Mouse (Mus musculus) common myeloid progenitor, adult 5-6 weeks (primary cell): ENCODE measurements at regions not wholly inside any gene's neighbourhood (a gene's known extent, or its start where the extent isn't known, plus 50 kb on each side); places are given as distances from the start of the nearest gene placed in this dataset.

Experiments
- ATAC-seq: replicated peaks from 2 replicates; pipeline ENCODE4 v1.8.0; 2016; ENCODE audit warnings: low read depth, mild to moderate bottlenecking, moderate TSS enrichment, inconsistent platforms; ENCODE audit not compliant: poor library complexity, severe bottlenecking

DNA sequence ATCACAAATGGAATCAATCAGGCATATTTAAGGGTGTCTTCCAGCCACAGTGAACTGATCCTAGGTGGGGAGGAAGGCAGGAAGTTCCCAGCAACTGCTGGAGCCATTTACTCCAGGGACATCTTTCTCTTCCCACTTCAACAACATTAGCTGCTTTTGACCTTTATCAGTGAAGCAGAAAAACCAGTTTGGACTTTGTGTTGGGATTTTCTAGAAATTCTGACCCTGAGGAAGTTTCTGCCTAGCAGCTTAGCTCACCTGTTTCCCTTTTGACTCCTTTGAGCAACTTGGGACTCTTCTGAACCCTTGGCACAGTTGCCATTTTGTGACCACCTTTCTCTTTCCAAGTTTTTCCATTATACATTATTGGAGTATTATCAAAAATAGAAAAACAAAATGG is 1403.9 kb upstream of the Lrrc6 start:
- ATAC-seq, result no peak

DNA sequence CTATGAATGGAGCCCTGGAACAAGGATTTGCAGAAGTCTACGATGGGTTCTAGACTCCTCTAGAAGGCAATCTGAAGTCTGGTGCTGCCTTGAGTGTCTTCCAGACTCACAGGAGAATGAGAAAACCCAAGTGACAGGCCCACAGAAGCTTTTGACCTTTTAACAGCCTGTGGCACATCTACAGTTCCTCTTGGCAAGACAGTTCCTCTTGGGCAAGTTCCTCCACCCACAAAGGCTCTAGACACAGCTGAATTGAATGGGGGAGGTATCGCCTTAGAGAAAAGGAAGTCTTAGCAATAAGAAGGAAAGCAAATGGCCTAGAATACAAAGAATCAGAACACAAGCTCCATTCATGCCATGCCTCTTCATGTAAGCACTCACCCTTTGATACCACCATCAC is 1402.3 kb upstream of the Lrrc6 start:
- peak; percentile 85 for ATAC-seq

DNA sequence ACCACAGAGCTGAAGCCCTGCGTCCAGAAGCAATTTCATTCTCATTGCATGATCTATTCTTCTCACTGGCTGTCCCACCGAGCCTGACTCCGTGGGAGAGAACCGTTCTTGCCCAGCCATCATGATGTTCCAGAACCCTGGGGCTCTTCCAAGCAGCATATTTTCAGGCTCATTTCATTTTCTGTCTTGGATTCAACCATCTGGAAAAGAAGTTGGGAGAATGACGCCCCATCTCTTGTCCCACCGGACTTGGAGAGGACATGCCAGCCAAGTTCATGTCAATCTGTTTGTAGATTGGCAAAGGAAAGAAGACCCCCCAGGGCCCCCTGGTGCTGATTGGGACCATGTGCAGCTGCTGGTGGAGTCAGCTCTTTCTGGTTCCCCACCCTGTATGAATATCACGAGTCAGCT is 1400.5 kb upstream of the Lrrc6 start:
- no peak for ATAC-seq

DNA sequence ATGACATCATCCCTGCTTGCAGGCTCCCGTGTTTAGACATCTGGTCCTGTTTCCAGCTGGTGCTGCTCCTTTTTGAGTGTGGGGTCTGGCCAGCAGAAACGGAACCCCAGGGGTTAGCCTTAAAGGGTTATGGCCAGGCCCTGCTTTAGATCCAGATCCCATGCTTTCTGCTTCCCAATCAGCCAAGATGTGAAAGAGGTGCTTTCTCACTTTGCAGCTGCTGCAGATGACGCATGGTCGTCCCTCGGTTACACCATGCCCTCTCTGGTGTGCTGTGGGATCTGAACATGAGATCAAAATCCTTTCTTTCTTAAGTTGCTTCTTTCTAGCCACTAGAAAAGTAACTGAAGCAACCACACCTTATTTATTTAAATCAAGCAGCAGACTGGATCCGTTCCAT is 1399.1 kb upstream of the Lrrc6 start:
- no peak for ATAC-seq

DNA sequence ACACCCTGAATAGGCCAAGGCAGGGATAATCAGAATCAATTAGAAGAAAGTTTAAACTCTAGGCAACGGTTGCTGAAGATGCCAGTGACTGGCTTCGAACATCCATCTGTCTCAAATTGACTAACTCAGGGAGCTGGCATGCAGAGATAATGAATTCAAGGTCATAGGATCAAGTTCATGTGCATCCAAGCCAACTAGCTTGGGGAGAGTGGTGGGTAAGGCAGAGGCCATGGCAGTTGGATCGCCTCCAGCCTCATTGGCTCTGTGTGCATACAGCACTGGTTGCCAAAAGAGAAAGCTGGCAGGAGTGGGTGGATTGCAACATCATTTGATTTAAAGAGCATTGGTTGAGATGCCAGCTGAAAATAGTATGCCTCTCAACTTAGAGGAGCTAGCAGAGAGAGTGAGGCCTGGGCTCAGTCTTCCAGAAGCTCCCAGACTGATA is 1398.3 kb upstream of the Lrrc6 start:
- peak; percentile 50; the same call in 1 of the 2 replicates for ATAC-seq

DNA sequence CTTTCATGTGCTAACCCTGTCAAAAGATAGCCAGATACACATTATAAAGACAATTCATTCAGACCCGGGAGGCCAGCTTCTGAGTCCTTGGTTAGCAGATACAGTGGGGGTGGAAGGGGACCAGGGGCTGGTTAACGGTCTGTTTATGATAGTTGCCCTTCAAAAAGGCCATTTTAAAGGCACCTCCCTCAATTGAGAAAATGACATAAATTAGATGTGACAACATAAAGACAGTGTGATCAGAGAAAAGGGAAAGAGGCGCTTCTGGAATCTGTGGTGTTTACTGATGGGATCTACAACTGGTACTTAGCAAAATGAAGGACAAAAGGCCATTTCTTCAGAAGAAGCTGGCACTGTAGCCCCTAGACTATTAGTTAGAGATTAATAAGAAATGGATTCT is 1391.4 kb upstream of the Lrrc6 start:
- no peak for ATAC-seq

DNA sequence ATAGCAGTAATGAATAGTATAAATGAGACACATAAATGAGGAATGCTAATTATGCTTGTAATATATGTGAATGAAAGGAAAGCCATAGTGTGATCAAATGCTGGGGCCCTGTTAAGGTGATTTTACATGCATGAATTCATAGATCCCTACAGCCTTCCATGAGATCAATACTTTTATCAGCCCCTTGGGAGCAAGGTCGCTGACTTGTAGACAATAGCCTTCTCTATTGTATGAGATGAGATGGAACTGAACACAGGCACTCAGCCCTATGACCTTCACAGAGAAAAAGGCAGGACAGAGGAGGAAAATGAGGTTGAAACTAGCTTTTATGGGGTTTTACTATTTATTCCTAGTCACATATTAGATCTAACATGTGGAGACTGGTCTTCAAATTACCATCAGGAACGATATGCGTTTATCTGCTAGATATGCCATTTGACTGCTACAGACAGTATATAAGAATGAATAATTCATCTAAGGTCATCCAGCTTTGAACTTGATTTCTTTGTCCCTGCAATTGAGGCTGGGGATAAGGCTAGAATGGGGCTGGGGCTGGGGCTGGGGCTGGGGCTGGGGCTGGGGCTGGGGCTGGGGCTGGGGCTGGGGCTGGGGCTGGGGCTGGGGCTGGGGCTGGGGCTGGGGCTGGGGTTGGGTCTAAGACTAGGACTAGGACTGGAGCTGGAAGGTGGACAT is 1390.0 kb upstream of the Lrrc6 start:
- ATAC-seq, result no peak

DNA sequence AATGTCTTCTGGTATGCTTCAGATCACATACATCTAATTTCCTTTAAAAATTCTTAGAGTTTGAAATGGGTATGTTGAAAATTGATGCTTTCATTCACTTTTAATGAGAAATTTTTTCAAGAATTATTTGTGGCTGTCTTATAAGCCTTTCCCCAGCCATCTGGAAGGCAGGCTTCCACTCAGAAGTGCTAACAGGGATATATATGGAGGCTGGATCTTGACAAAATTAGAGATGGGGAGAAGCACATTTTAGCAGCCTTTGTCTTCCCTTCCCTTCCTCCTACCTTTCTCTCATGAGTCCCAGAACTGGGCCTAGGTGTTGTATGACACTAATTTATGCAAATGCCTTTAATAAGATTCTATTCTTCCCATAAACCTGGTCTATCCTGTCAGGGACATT is 1387.8 kb upstream of the Lrrc6 start:
- no peak for ATAC-seq

DNA sequence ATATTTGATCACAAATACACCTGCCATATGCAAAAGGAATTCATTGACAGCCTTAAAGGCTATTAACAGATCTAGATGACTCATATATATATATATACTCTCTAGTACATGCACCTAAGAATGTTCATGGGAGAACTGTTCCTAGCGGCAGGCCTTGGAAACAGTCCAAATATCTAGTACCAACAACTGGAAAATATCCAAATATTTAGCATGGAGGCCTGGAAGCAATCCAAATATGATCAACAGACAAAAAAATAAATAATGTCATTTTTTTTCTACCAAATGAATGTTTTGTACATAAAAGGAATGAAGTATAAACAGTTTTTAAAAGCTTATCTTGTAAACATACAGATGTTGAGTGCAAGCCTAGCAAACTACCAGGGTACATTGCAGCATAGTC is 1354.6 kb upstream of the Lrrc6 start:
- no peak for ATAC-seq

DNA sequence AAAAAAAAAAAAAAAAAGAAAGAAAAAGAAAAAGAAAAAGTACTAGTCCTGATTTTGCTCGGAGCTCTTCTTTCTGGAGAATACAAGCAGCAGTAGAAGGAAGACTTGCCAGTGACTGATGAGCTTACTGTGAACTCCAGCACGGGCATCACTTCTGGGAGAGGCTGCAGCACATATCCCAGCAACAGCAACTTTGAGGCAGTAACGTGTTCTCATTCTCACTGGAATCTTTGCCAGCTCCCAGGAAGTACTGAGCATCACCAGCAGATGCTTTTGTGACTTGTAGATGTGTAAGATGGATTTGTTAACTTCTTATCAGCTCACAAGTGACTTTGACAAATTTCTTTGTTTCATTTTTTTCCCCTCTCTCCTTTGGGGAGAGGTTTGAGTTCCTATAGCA is 1349.4 kb upstream of the Lrrc6 start:
- ATAC-seq, result no peak

DNA sequence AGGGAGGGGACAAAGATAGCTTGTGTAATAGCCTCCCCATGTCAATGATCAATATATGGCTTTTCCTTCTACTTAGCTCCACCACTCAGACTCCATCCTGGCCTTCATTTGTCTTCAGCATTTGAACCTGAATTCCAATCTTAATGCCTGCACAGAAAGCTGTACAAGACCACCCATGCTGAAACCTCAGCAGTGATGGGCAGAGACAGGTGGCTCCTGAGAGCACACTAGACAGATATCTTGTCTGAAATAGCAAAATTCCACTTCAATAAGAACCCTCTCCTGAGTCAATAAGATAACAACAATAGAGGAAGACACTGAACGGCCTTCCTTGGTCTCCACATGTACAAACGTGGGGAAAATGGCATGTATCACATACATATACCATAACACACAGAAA is 1345.0 kb upstream of the Lrrc6 start:
- ATAC-seq, result no peak

DNA sequence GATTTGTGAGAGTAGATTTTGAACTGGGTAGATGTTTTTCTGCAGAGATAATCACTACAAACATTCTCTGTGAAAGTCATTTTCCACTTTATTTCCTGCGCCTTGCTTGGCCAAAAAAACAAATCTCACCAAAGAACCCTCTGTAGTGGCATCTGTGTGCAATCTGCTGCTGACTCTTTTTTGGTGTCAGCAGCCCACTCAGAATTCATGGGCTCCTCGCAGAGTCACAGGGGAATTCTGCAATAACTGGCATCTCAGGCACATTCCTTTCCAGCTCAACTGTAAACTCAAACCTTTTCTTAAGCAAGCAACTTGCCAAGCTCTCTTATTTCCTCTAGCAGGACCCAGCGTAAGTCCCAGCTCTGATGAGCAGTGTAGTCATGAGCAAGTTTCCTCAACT is 1340.0 kb upstream of the Lrrc6 start:
- ATAC-seq, result no peak

DNA sequence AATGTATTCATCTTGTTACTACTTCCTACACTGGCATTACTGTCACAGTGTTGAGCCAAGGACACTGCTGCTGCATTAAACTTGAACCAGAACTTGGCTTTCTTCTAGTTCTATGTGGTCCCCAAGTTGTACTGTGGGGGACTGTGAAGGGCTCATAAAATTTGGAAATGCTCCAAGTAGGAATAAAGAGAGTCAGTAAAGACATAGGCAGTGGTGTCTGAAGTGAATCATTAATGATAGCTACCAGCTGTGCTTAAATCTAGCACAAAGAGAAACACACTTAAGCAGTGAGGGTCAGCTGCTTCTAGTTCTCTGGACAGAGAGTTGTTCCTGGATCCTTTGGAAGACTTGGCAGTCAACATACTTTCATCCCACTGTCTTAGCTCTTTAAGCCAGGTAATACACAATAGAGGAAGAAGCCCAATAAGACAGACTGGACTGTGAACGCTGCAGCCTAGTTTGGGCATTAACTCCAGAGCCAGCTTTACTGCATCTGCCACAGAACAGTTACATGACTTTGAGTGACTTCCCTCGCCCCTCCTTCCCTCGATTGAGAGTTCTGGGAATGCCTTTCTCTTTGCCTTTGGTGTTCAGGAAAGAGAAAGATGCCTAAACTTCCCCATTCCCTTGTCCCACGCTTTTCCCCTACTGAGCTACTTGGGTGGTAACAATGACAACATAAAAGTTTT is 1325.2 kb upstream of the Lrrc6 start:
- ATAC-seq, result no peak

DNA sequence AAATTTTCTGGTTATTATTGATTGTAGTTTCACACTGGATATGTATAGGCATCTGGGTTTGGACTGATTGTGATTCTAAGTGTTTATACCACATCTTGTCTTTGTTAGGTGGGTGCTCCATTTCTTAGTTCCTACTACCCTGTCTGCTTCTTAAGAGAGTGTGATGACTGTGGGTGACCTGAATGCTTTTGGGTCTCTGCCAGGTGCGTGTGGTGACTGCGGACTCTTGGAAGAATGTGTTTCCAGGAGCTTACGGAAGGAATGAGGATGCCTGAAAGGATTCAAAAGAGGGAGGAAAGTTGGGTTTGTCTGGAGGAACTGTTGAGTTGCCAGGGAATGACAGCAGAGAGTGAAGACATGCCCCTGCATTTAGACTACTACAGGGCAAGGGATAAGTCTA is 1322.5 kb upstream of the Lrrc6 start:
- no peak for ATAC-seq

DNA sequence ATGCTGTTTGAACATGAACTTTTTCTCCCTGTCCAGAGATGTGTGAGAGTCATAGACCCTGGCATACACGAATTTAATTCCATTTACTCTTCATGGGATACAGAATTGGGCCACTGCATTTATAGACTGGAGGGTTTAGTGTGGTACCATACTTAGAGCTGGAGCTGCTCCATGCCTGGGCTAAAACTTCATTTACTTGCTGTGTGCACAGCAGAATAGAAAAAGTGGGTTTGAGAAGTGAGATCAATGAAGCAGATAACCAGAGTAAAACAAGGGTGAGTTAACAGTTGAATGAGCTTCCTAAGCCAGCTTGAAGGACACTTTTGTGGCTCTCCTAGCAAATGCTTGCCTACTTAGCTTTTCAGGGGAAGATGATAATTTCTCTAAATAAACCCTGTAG is 1299.2 kb upstream of the Lrrc6 start:
- ATAC-seq, result no peak

DNA sequence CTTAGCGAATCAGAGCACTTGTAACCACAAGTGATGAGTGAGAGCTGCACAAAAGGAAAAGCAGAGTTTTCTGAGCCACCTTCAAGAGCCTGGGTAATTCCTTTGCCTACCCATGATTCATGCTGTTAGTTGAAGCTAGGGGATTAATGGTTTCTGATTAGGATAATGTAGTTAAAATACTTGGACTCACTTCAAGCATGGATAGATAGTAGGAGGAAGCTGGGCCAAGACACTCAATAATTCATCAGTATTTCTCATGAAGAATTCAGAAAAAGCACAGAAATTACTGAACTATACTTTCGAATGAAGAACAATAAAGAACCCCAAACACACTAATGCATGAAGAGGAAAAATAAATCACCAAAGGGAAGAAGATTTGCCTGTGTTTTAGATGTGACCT is 1294.9 kb upstream of the Lrrc6 start:
- ATAC-seq, result no peak

DNA sequence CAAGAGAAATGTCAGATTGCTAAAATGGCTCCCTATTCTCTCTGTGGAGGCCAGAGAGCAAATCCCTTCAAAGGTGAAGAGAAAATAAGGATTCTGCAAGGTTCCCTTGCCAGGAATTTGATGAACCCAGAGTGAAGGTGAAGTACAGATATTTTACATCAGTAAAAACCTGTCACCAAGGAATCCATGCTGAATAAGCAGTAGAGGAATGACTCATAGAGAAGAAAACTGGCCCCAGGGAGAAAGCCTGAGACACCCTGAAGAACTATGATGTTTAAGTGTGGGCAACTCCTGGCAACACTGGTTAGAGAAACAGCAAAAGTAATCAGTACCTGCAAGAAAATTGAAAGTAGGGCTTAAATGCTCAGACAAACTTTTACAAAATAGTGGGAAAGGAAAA is 1292.1 kb upstream of the Lrrc6 start:
- ATAC-seq, result no peak

DNA sequence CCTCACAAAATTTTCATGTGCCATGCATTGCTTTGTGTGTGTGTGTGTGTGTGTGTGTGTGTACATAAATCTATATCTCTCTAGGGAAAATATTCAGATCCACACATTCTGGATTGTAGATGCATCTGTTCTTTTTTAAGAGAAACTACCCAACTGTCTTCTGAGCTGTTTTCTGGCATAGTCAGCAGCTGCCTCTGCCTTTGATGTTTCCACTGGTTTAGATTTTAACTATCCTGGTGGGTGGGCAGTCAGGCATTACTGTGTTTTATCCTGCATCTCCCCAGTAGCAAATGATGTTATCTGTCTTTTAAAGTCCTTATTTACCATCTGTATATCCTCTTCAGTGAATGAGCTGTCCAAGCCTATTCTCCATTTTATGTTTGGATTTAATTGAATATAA is 1287.9 kb upstream of the Lrrc6 start:
- no peak for ATAC-seq

DNA sequence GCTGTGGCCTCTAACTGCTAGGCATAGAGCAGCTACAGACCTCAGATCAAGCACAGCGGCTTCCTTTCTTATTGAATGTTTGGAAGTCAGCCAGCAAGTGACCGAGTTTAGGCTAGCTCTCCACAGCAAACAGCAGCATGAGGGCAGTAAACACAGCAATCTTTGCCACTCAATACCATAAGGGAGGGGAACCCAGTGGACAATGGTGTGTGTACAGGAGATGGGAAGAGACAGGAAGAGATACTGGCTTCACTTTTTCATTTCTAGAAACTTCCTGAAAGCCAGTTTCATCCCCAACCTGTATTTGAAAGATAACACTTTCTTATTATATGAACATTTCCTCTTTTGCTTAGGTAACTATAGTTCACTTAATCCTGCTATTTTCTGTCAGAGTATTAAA is 1284.9 kb upstream of the Lrrc6 start:
- peak; percentile 66 for ATAC-seq

DNA sequence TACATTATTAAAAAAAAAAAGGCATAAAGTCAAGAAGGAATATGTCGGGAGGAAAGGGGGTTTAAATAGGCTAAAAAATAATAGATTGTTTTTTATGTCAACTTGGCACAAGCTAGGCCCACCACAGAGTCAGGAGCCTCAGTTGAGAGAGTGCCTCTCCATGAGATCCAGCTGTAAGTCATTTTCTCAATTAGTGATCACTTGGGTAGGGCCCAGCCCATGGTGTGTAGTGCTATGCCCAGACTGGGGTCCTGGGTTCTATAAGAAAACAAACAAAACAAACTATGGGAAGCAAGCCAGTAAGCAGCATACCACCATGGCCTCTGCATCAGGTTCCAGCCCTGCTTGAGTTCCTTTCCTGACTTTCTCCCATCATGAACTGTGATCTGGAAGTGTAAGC is 1283.0 kb upstream of the Lrrc6 start:
- no peak for ATAC-seq

DNA sequence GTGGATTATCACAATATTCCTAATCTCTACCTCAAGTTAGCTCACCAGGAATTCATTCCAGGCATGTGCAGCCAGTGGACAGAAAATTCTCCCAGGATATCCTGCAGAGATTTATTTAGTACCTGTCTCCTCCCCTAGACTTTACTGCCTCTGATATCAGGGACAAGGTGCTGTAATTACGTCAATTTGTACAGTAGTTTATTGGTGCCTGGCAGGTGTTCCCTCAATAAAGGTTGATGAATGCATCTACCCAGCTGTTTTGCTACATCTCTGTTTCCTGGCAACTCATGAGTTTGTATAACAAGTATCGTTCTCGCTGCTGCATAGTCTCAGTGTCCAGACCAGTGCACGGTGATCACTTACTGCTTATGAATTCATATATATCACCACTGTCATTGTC is 1281.8 kb upstream of the Lrrc6 start:
- ATAC-seq, result no peak

DNA sequence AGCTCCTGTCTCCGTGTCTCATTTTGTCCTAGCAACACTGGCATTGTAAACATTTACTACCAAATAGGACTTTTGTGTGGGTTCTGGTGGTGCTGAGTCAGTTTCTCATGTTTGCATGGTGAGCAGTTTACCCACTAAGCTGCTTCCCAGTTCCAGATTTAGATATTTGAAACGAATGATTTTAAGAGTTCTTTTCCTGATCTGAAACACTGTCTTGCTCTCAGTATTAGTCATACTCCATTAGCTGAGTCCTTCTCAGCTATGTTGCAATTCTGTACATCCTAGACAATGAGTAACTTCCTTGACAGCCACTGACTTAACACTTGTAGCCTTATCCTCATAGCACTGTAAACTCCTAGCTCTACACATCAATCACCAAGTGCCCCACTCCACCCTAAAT is 1280.1 kb upstream of the Lrrc6 start:
- peak; percentile 73 for ATAC-seq
